Mouse (Mus musculus): Measurements from ENCODE around the gene Trim12c. TPM values are rescaled to one million over a fixed set of nuclear protein-coding genes. Genes with fewer than 3 reads are reported as not detected.

Trim12c gene
- total and polyA plus RNA-seq, 3 experiments: 1.3 to 61.2 (median 20.5) TPM

- H3K36me3 ChIP-seq (replicated peaks): no peaks in the 10 kb centered on the region
- no peak overlapping the region for H3K4me3 ChIP-seq (ENCODE audit: low read depth, low read length)
- H3K27me3 ChIP-seq (ENCODE audit: insufficient read depth, low read length): no peaks in the 10 kb centered on the region
- no peak for DNase-seq (ENCODE audit: low spot score)
- H3K4me1 ChIP-seq (ENCODE audit: insufficient read depth, low read depth, low read length): no peaks in the 10 kb centered on the region
- TF ChIP-seq POLR2AphosphoS5 (IDR thresholded peaks at IDR 0.05; ENCODE audit: insufficient replicate concordance, low read depth, low read length) (no peak), CTCF (IDR thresholded peaks at IDR 0.05; ENCODE audit: low read depth, low read length) (no peak), TAL1 (conservative IDR thresholded peaks at IDR 0.05; ENCODE audit: low read depth, low read length) (no peak)
- no peaks in the 10 kb centered on the region for H3K9me3 ChIP-seq (replicated peaks)
- no peak for ATAC-seq (ENCODE audit: extremely low read depth, insufficient number of reproducible peaks, low FRiP score, poor library complexity, severe bottlenecking)
These were observed 38.3 kb downstream of the Trim12c start for GRCm38 (mm10) chr7:104314796-104315353.

- TF ChIP-seq GATA2 (IDR thresholded peaks at IDR 0.05; ENCODE audit: borderline replicate concordance, low read depth, low read length) (no peak), POLR2AphosphoS5 (IDR thresholded peaks at IDR 0.05; ENCODE audit: insufficient replicate concordance, low read depth, low read length) (no peak), GATA1 (IDR thresholded peaks at IDR 0.05; ENCODE audit: borderline replicate concordance, low read length) (no peak), TAL1 (conservative IDR thresholded peaks at IDR 0.05; ENCODE audit: low read depth, low read length) (no peak), CTCF (IDR thresholded peaks at IDR 0.05; ENCODE audit: low read depth, low read length) (no peak)
- no peaks in the 10 kb centered on the region for H3K36me3 ChIP-seq (replicated peaks)
- no peaks in the 10 kb centered on the region for H3K4me1 ChIP-seq (ENCODE audit: insufficient read depth, low read depth, low read length)
- ATAC-seq (ENCODE audit: extremely low read depth, insufficient number of reproducible peaks, low FRiP score, poor library complexity, severe bottlenecking) (no peak), DNase-seq (ENCODE audit: low spot score) (no peak)
- H3K27me3 ChIP-seq (ENCODE audit: insufficient read depth, low read length): no peaks in the 10 kb centered on the region
- no peak overlapping the region for H3K4me3 ChIP-seq (ENCODE audit: low read depth, low read length)
- H3K9me3 ChIP-seq (replicated peaks): no peaks in the 10 kb centered on the region
These were observed 61.3 kb downstream of the Trim12c start for GRCm38 (mm10) chr7:104291638-104292400.

- TF ChIP-seq CTCF (IDR thresholded peaks at IDR 0.05; ENCODE audit: low read depth, low read length): no peak
- TF ChIP-seq TAL1 (conservative IDR thresholded peaks at IDR 0.05; ENCODE audit: low read depth, low read length): no peak
- no peak for TF ChIP-seq POLR2AphosphoS5 (IDR thresholded peaks at IDR 0.05; ENCODE audit: insufficient replicate concordance, low read depth, low read length)
- no peak for TF ChIP-seq GATA2 (IDR thresholded peaks at IDR 0.05; ENCODE audit: borderline replicate concordance, low read depth, low read length)
- no peak for TF ChIP-seq GATA1 (IDR thresholded peaks at IDR 0.05; ENCODE audit: borderline replicate concordance, low read length)
- no peaks in the 10 kb centered on the region for H3K4me1 ChIP-seq (ENCODE audit: insufficient read depth, low read depth, low read length)
- no peak overlapping the region for H3K4me3 ChIP-seq (ENCODE audit: low read depth, low read length)
- no peaks in the 10 kb centered on the region for H3K27me3 ChIP-seq (ENCODE audit: insufficient read depth, low read length)
- DNase-seq (ENCODE audit: low spot score) (no peak), ATAC-seq (ENCODE audit: extremely low read depth, insufficient number of reproducible peaks, low FRiP score, poor library complexity, severe bottlenecking) (no peak)
- no peaks in the 10 kb centered on the region for H3K36me3 ChIP-seq (replicated peaks)
- no peaks in the 10 kb centered on the region for H3K9me3 ChIP-seq (replicated peaks)
These were observed 62.5 kb downstream of the Trim12c start for GRCm38 (mm10) chr7:104290641-104291040.

Other genes starting within 250 kb of the Trim12c start
Only the 20 nearest of the 22 such genes appear.
- gene Ubqln5, start 223.5 kb downstream of the Trim12c start, total RNA-seq (2014; fragmentation: Nextera tagmentation): not detected in 2 replicates
- not detected in 2 replicates for gene Ubqln5, start 223.5 kb downstream of the Trim12c start, total RNA-seq (2017)
- not detected in 2 replicates for gene Ubqln5, start 223.5 kb downstream of the Trim12c start, polyA plus RNA-seq (2012)
- gene Olfr643, start 216.0 kb downstream of the Trim12c start, total RNA-seq (2014; fragmentation: Nextera tagmentation): not detected in 2 replicates
- not detected in 2 replicates for gene Olfr643, start 216.0 kb downstream of the Trim12c start, total RNA-seq (2017)
- gene Olfr643, start 216.0 kb downstream of the Trim12c start, polyA plus RNA-seq (2012): not detected in 2 replicates
- gene Ubqln3, start 210.1 kb downstream of the Trim12c start, total RNA-seq (2014; fragmentation: Nextera tagmentation): not detected in 2 replicates
- 0.22 TPM in 1 of 2 replicates, not detected in the other for gene Ubqln3, start 210.1 kb downstream of the Trim12c start, total RNA-seq (2017)
- not detected in 2 replicates for gene Ubqln3, start 210.1 kb downstream of the Trim12c start, polyA plus RNA-seq (2012)
- not detected in 2 replicates for gene Ubqlnl, start 202.8 kb downstream of the Trim12c start, total RNA-seq (2014; fragmentation: Nextera tagmentation)
- 0.06 TPM in 1 of 2 replicates, not detected in the other for gene Ubqlnl, start 202.8 kb downstream of the Trim12c start, total RNA-seq (2017)
- gene Ubqlnl, start 202.8 kb downstream of the Trim12c start, polyA plus RNA-seq (2012): not detected in 2 replicates
- not detected in 2 replicates for gene Olfm5, start 188.5 kb downstream of the Trim12c start, total RNA-seq (2014; fragmentation: Nextera tagmentation)
- gene Olfm5, start 188.5 kb downstream of the Trim12c start, total RNA-seq (2017): 0.16 TPM in 1 of 2 replicates, not detected in the other
- gene Olfm5, start 188.5 kb downstream of the Trim12c start, polyA plus RNA-seq (2012): not detected in 2 replicates
- gene Olfr648, start 170.0 kb downstream of the Trim12c start, total RNA-seq (2014; fragmentation: Nextera tagmentation): not detected in 2 replicates
- 0.22 and 0.23 TPM in 2 replicates for gene Olfr648, start 170.0 kb downstream of the Trim12c start, total RNA-seq (2017)
- not detected in 2 replicates for gene Olfr648, start 170.0 kb downstream of the Trim12c start, polyA plus RNA-seq (2012)
- gene Olfr649, start 157.4 kb downstream of the Trim12c start, total RNA-seq (2014; fragmentation: Nextera tagmentation): not detected in 2 replicates
- gene Olfr649, start 157.4 kb downstream of the Trim12c start, total RNA-seq (2017): 0.22 TPM in 1 of 2 replicates, not detected in the other
- gene Olfr649, start 157.4 kb downstream of the Trim12c start, polyA plus RNA-seq (2012): not detected in 2 replicates
- gene Trim6, start 134.6 kb downstream of the Trim12c start, total RNA-seq (2014; fragmentation: Nextera tagmentation): 0.23 TPM in 1 of 2 replicates, not detected in the other
- 0.05 TPM in 1 of 2 replicates, not detected in the other for gene Trim6, start 134.6 kb downstream of the Trim12c start, total RNA-seq (2017)
- not detected in 2 replicates for gene Trim6, start 134.6 kb downstream of the Trim12c start, polyA plus RNA-seq (2012)
- gene Trim34a, start 108.9 kb downstream of the Trim12c start, total RNA-seq (2014; fragmentation: Nextera tagmentation): 1.7 and 4.9 TPM in 2 replicates
- gene Trim34a, start 108.9 kb downstream of the Trim12c start, total RNA-seq (2017): 6.9 and 8.6 TPM in 2 replicates
- 0.22 and 0.25 TPM in 2 replicates for gene Trim34a, start 108.9 kb downstream of the Trim12c start, polyA plus RNA-seq (2012)
- gene Trim5, start 65.3 kb downstream of the Trim12c start, total RNA-seq (2014; fragmentation: Nextera tagmentation): not detected in 2 replicates
- gene Trim5, start 65.3 kb downstream of the Trim12c start, total RNA-seq (2017): 0.33 and 0.35 TPM in 2 replicates
- not detected in 2 replicates for gene Trim5, start 65.3 kb downstream of the Trim12c start, polyA plus RNA-seq (2012)
- 0.30 and 3.8 TPM in 2 replicates for gene Trim12a, start 37.9 kb downstream of the Trim12c start, total RNA-seq (2014; fragmentation: Nextera tagmentation)
- gene Trim12a, start 37.9 kb downstream of the Trim12c start, total RNA-seq (2017): not detected in 2 replicates
- not detected in 2 replicates for gene Trim12a, start 37.9 kb downstream of the Trim12c start, polyA plus RNA-seq (2012)
- gene Trim34b, start 23.9 kb downstream of the Trim12c start, total RNA-seq (2014; fragmentation: Nextera tagmentation): 10.8 and 11.2 TPM in 2 replicates
- 6.8 and 7.6 TPM in 2 replicates for gene Trim34b, start 23.9 kb downstream of the Trim12c start, total RNA-seq (2017)
- 0.14 and 0.34 TPM in 2 replicates for gene Trim34b, start 23.9 kb downstream of the Trim12c start, polyA plus RNA-seq (2012)
- not detected in 2 replicates for gene Trim30b, start 16.5 kb upstream of the Trim12c start, total RNA-seq (2014; fragmentation: Nextera tagmentation)
- gene Trim30b, start 16.5 kb upstream of the Trim12c start, total RNA-seq (2017): 0.12 and 0.22 TPM in 2 replicates
- gene Trim30b, start 16.5 kb upstream of the Trim12c start, polyA plus RNA-seq (2012): not detected in 2 replicates
- not detected in 2 replicates for gene Trim30c, start 47.5 kb upstream of the Trim12c start, total RNA-seq (2014; fragmentation: Nextera tagmentation)
- gene Trim30c, start 47.5 kb upstream of the Trim12c start, total RNA-seq (2017): not detected in 2 replicates
- not detected in 2 replicates for gene Trim30c, start 47.5 kb upstream of the Trim12c start, polyA plus RNA-seq (2012)
- 0.87 TPM in 1 of 2 replicates, not detected in the other for gene Trim30a, start 111.8 kb upstream of the Trim12c start, total RNA-seq (2014; fragmentation: Nextera tagmentation)
- gene Trim30a, start 111.8 kb upstream of the Trim12c start, total RNA-seq (2017): 0.58 and 0.60 TPM in 2 replicates
- 0.02 TPM in 2 replicates for gene Trim30a, start 111.8 kb upstream of the Trim12c start, polyA plus RNA-seq (2012)
- gene Trim30d, start 154.5 kb upstream of the Trim12c start, total RNA-seq (2014; fragmentation: Nextera tagmentation): not detected in 2 replicates
- gene Trim30d, start 154.5 kb upstream of the Trim12c start, total RNA-seq (2017): 0.11 TPM in 1 of 2 replicates, not detected in the other
- gene Trim30d, start 154.5 kb upstream of the Trim12c start, polyA plus RNA-seq (2012): not detected in 2 replicates
- not detected in 2 replicates for gene Olfr651, start 196.8 kb upstream of the Trim12c start, total RNA-seq (2014; fragmentation: Nextera tagmentation)
- gene Olfr651, start 196.8 kb upstream of the Trim12c start, total RNA-seq (2017): 0.12 TPM in 1 of 2 replicates, not detected in the other
- gene Olfr651, start 196.8 kb upstream of the Trim12c start, polyA plus RNA-seq (2012): not detected in 2 replicates
- gene Olfr652, start 207.5 kb upstream of the Trim12c start, total RNA-seq (2014; fragmentation: Nextera tagmentation): not detected in 2 replicates
- 0.22 and 0.29 TPM in 2 replicates for gene Olfr652, start 207.5 kb upstream of the Trim12c start, total RNA-seq (2017)
- not detected in 2 replicates for gene Olfr652, start 207.5 kb upstream of the Trim12c start, polyA plus RNA-seq (2012)
- not detected in 2 replicates for gene Olfr653, start 224.0 kb upstream of the Trim12c start, total RNA-seq (2014; fragmentation: Nextera tagmentation)
- gene Olfr653, start 224.0 kb upstream of the Trim12c start, total RNA-seq (2017): 0.05 and 0.12 TPM in 2 replicates
- not detected in 2 replicates for gene Olfr653, start 224.0 kb upstream of the Trim12c start, polyA plus RNA-seq (2012)
- gene Olfr654, start 233.7 kb upstream of the Trim12c start, total RNA-seq (2014; fragmentation: Nextera tagmentation): not detected in 2 replicates
- 0.06 and 0.27 TPM in 2 replicates for gene Olfr654, start 233.7 kb upstream of the Trim12c start, total RNA-seq (2017)
- not detected in 2 replicates for gene Olfr654, start 233.7 kb upstream of the Trim12c start, polyA plus RNA-seq (2012)